Mouse (Mus musculus): ENCODE results near the gene Upb1.

DNA sequence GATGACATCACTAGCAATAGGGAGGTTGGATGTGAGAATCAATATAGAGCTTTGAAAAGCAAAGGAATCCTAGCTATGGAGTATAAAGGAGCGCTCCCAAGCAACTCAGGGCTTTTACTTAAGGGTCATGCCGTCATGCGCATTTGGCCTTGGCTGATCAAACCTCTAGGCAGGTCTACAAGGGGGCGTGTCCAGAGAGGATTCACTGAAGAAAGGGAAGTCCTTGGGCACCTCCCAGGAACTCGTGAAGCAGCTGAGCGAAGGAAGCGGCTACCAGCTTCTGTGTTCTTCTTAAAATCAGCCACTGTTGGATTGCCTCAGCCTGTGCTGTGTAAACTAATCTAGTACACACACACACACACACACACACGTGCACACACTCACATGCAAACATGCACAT, 72.5 kb downstream of the Upb1 start:
- TF ChIP-seq CTCF (IDR thresholded peaks at IDR 0.05; ENCODE audit: control insufficient read depth, insufficient read depth, low read length), result no peak
- TF ChIP-seq POLR2A (IDR thresholded peaks at IDR 0.05; ENCODE audit: borderline replicate concordance, control insufficient read depth, low read depth, low read length), result no peak
